Mouse (Mus musculus): ENCODE measurements around the gene Ddx11. TPM values are rescaled to one million over a fixed set of nuclear protein-coding genes. Genes with fewer than 3 reads are reported as not detected.

The Ddx11 gene
- polyA plus RNA-seq, 1 experiment from 2014 or later = 22.8 TPM

Other genes with a start within 250 kb of the Ddx11 start
- 46.4 and 58.3 TPM in 2 replicates for gene Ralbp1, start 237.7 kb upstream of the Ddx11 start, polyA plus RNA-seq (2016; fragmentation: Nextera tagmentation; extraction: Ambion mirVana)
- gene Twsg1, start 172.3 kb upstream of the Ddx11 start, polyA plus RNA-seq (2016; fragmentation: Nextera tagmentation; extraction: Ambion mirVana) = 67.5 and 81.1 TPM in 2 replicates
- 15.9 and 20.2 TPM in 2 replicates for gene Ankrd12, start 46.4 kb upstream of the Ddx11 start, polyA plus RNA-seq (2016; fragmentation: Nextera tagmentation; extraction: Ambion mirVana)
- gene Ndufv2, start 22.0 kb upstream of the Ddx11 start, polyA plus RNA-seq (2016; fragmentation: Nextera tagmentation; extraction: Ambion mirVana) = 326 and 335 TPM in 2 replicates
- 31.8 and 34.5 TPM in 2 replicates for gene Washc1, start 12.0 kb upstream of the Ddx11 start, polyA plus RNA-seq (2016; fragmentation: Nextera tagmentation; extraction: Ambion mirVana)